Mouse (Mus musculus): ENCODE measurements around the gene Itpr2. TPM values are rescaled to one million over a fixed set of nuclear protein-coding genes. Genes with fewer than 3 reads are reported as not detected.

The Itpr2 gene
- polyA plus RNA-seq, 1 experiment from 2014 or later = 8.0 TPM

- Histone ChIP-seq H3K4me3 (no peak overlapping the region), H3K4me1 (no peaks in the 10 kb centered on the region), H3K27me3 (no peaks in the 10 kb centered on the region), H3K27ac (no peak overlapping the region), H3K9me3 (replicated peaks) (no peaks in the 10 kb centered on the region), H3K9ac (no peak overlapping the region), H3K36me3 (no peaks in the 10 kb centered on the region), H3K4me2 (replicated peaks) (no peak overlapping the region)
- ATAC-seq (ENCODE audit: low FRiP score) = no peak
- WGBS = 88% methylated on average over 7 of the region's 7 CpGs
Measured at GRCm38 (mm10) chr6:146431777-146432176, 70.2 kb downstream of the Itpr2 start.

GRCm38 (mm10) chr6:146429694-146430380 is 72.2 kb downstream of the Itpr2 start:
- H3K4me1 ChIP-seq = no peaks in the 10 kb centered on the region
- no peaks in the 10 kb centered on the region for H3K36me3 ChIP-seq
- no peak overlapping the region for H3K4me2 ChIP-seq (replicated peaks)
- no peak overlapping the region for H3K9ac ChIP-seq
- ATAC-seq (ENCODE audit: low FRiP score) = no peak
- H3K27me3 ChIP-seq = no peaks in the 10 kb centered on the region
- no peak overlapping the region for H3K4me3 ChIP-seq
- no peaks in the 10 kb centered on the region for H3K9me3 ChIP-seq (replicated peaks)
- 55% methylated on average over 9 of the region's 9 CpGs for WGBS
- H3K27ac ChIP-seq = no peak overlapping the region

GRCm38 (mm10) chr6:146424778-146425177 is 77.2 kb downstream of the Itpr2 start:
- Histone ChIP-seq H3K36me3 (no peaks in the 10 kb centered on the region), H3K9ac (no peak overlapping the region), H3K4me2 (replicated peaks) (no peak overlapping the region), H3K9me3 (replicated peaks) (no peaks in the 10 kb centered on the region), H3K4me3 (no peak overlapping the region), H3K4me1 (no peaks in the 10 kb centered on the region), H3K27ac (no peak overlapping the region), H3K27me3 (no peaks in the 10 kb centered on the region)
- no peak for ATAC-seq (ENCODE audit: low FRiP score)
- 84% methylated on average over 3 of the region's 3 CpGs for WGBS

DNA sequence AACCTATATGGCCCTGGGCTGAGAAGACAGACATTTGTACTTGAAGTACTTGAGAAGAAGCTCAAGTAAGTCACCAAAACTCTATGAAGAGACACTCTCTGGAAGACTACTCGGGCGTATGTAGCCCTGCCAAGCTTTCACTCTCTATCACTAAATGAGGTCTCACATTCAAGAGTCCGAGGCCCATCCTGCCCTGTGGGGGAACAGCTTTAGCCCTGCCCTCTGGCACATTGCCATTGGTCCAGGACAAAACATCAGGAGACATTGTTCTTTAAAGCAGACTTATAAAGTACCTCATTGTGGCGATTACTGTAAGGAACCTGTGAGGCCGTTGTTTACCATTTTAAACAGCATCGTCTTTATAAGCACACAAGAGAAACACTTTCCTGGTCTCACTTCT is 77.7 kb downstream of the Itpr2 start:
- Histone ChIP-seq H3K27me3 (no peaks in the 10 kb centered on the region), H3K4me3 (no peak overlapping the region), H3K4me2 (replicated peaks) (no peak overlapping the region), H3K36me3 (no peaks in the 10 kb centered on the region), H3K9ac (no peak overlapping the region), H3K9me3 (replicated peaks) (no peaks in the 10 kb centered on the region), H3K27ac (no peak overlapping the region), H3K4me1 (no peaks in the 10 kb centered on the region)
- 86% methylated on average over 6 of the region's 6 CpGs for WGBS
- no peak for ATAC-seq (ENCODE audit: low FRiP score)

DNA sequence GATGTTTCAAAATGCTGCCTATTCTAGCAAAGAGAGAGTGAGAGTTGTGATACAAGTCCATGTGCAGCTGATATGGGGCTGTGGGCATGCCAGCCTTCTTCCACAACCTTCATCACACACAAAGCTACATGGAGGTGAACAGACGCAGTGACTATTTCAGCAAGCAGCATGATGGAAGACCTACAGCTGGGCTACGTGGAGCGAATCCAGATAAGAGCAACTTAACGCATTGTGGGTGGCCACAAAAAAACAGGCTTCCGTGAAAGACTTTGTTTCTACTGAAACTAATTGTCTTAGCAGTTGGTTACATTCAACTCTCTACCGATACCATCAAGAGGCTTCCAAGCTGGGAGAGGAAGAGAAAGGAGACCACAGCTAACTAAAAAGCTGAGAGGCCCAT is 81.3 kb downstream of the Itpr2 start:
- Histone ChIP-seq H3K4me1 (no peaks in the 10 kb centered on the region), H3K27ac (no peak overlapping the region), H3K9me3 (replicated peaks) (no peaks in the 10 kb centered on the region), H3K27me3 (no peaks in the 10 kb centered on the region), H3K4me3 (no peak overlapping the region), H3K4me2 (replicated peaks) (no peak overlapping the region), H3K36me3 (no peaks in the 10 kb centered on the region), H3K9ac (no peak overlapping the region)
- ATAC-seq (ENCODE audit: low FRiP score) = no peak
- WGBS = 41% methylated on average over 6 of the region's 6 CpGs

DNA sequence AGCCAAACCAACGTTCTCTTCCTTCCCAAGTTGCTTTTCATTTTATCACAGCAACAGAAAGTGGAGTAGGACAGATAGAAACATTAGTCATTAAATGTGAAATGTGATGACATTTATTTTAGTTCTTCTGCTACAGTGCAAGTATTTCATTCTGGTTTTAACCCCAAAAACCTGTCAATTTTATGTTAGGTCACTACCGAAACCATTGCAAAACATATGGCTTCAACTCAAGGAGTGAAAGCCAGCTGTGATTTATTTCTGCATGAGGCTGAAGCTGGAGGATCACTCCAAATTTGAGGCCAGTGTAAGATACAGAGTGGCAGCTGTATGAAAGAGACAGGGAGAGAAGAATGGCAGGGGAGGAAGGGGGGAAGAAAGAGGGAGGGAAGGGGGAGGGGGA is 85.6 kb downstream of the Itpr2 start:
- Histone ChIP-seq H3K4me3 (no peak overlapping the region), H3K36me3 (no peaks in the 10 kb centered on the region), H3K27ac (no peak overlapping the region), H3K27me3 (no peaks in the 10 kb centered on the region), H3K9ac (no peak overlapping the region), H3K4me2 (replicated peaks) (no peak overlapping the region), H3K9me3 (replicated peaks) (no peaks in the 10 kb centered on the region), H3K4me1 (peaks cover 3% of the 10 kb centered on the region; the same call in 1 of the 2 replicates)
- 88% methylated on average over 2 of the region's 2 CpGs for WGBS
- ATAC-seq (ENCODE audit: low FRiP score) = no peak

DNA sequence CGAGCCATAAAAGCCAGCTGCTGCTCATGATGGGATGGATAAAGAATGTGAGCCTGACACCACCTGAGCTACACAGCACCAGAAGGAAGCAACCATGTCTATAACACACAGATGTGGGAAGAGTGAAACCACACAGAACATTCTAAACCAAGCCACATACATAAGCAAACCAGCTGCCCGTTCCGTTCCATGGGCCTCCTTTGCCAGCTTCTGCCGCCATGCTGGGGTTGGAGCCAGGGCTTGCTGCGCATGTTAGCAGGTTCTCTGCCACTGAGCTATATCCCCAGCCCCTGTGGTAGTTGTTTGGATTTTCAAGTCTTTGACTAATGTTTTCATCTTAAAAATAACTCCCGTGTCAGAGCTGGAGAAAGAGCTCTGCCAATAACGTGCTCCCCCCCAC is 87.9 kb downstream of the Itpr2 start:
- Histone ChIP-seq H3K27me3 (no peaks in the 10 kb centered on the region), H3K9ac (no peak overlapping the region), H3K9me3 (replicated peaks) (no peaks in the 10 kb centered on the region), H3K36me3 (no peaks in the 10 kb centered on the region), H3K27ac (no peak overlapping the region), H3K4me1 (peaks cover 9% of the 10 kb centered on the region; the same call in 1 of the 2 replicates), H3K4me2 (replicated peaks) (no peak overlapping the region), H3K4me3 (no peak overlapping the region)
- ATAC-seq (ENCODE audit: low FRiP score) = no peak
- 74% methylated on average over 7 of the region's 7 CpGs for WGBS

DNA sequence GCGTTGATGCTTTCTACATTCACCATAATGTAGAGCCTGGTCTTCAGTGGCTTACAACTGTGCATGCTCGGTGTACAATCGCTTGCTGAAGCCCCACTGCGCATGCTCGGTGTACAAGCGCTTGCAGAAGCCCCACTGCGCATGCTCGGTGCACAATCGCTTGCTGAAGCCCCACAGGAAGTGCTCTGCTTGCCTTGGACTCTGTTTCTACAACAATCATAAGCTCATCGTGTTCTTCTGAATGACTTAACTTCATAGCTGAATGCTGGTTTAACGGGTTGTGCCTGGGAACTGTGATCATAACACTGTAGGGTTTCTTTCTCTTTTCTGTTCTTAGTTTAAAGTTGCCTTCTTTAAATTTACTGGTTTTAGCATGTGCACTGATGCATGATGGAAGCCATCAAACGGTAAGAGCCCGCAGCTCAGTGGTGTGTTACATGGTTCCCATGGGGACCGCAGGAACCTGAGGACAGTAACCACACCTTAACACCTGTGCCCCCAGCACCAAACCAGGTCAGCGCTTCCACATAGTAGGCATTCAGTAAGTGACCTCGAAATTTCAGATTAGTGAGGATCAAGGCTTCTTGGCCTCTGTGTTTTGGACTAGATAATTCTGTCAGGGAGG is 90.5 kb downstream of the Itpr2 start:
- no peaks in the 10 kb centered on the region for H3K9me3 ChIP-seq (replicated peaks)
- no peak overlapping the region for H3K4me2 ChIP-seq (replicated peaks)
- H3K27me3 ChIP-seq = no peaks in the 10 kb centered on the region
- H3K4me3 ChIP-seq = no peak overlapping the region
- H3K9ac ChIP-seq = no peak overlapping the region
- H3K27ac ChIP-seq = no peak overlapping the region
- H3K36me3 ChIP-seq = no peaks in the 10 kb centered on the region
- 85% methylated on average over 16 of the region's 16 CpGs for WGBS
- peaks cover 9% of the 10 kb centered on the region; the same call in 1 of the 2 replicates for H3K4me1 ChIP-seq
- ATAC-seq (ENCODE audit: low FRiP score) = no peak

- no peak overlapping the region for H3K9ac ChIP-seq
- peaks cover 9% of the 10 kb centered on the region; the same call in 1 of the 2 replicates for H3K4me1 ChIP-seq
- H3K27ac ChIP-seq = no peak overlapping the region
- H3K4me2 ChIP-seq (replicated peaks) = peak overlapping the region; percentile 23; the same call in 1 of the 2 replicates
- no peaks in the 10 kb centered on the region for H3K27me3 ChIP-seq
- 74% methylated on average over 6 of the region's 6 CpGs for WGBS
- no peaks in the 10 kb centered on the region for H3K9me3 ChIP-seq (replicated peaks)
- no peak overlapping the region for H3K4me3 ChIP-seq
- no peaks in the 10 kb centered on the region for H3K36me3 ChIP-seq
- ATAC-seq (ENCODE audit: low FRiP score) = 0 out of 2 replicates have a peak, but pooled peaks have one; percentile 7
Measured at GRCm38 (mm10) chr6:146410427-146410810, 91.6 kb downstream of the Itpr2 start.

DNA sequence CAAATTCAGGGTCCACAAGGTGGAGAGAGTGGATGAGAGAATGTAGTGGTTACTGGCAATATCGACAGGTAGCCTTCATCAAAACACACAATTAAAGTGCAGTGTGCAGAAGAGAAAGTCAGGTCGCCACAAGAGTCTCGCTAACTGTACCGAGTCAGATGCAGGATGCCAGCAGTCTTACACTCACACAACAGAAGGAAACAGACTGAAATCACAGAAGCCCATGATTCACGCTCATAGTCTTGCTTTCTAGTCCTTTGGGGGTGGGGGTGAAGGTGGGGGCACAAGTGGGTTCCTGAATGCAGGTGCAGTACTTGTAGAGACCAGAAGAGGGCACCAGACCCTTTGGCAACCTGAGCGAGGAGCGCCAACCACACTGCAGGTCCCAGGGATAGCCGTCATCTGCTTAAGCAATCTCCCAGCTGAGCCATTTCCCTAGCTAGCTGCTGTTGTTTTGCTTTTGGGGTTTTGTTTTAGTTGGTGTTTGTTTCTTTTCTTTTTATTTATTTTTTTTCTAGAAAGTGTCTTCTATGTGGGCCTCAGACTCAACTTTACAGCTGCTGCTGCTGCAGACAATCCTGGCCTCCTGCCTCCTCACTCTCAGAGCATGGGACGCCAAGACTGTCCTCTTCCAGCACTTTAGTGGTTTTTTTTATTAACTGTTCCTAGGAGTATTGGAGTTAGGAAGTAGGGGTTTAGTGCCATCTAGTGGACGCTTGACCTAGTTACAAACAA is 92.2 kb downstream of the Itpr2 start:
- Histone ChIP-seq H3K36me3 (no peaks in the 10 kb centered on the region), H3K9ac (0 out of 2 replicates have a peak overlapping the region, but pooled peaks have one; percentile 28), H3K4me3 (no peak overlapping the region), H3K4me1 (peaks cover 9% of the 10 kb centered on the region; the same call in 1 of the 2 replicates), H3K9me3 (replicated peaks) (no peaks in the 10 kb centered on the region), H3K27me3 (no peaks in the 10 kb centered on the region), H3K27ac (0 out of 2 replicates have a peak overlapping the region, but pooled peaks have one; percentile 36), H3K4me2 (replicated peaks) (peak overlapping the region; percentile 23; the same call in 1 of the 2 replicates)
- peak; percentile 76 for ATAC-seq (ENCODE audit: low FRiP score)
- WGBS = 23% methylated on average over 10 of the region's 10 CpGs

- H3K27ac ChIP-seq = no peak overlapping the region
- no peak overlapping the region for H3K9ac ChIP-seq
- no peak overlapping the region for H3K4me3 ChIP-seq
- no peaks in the 10 kb centered on the region for H3K36me3 ChIP-seq
- no peak overlapping the region for H3K4me2 ChIP-seq (replicated peaks)
- 53% methylated on average over 6 of the region's 6 CpGs for WGBS
- no peak for ATAC-seq (ENCODE audit: low FRiP score)
- no peaks in the 10 kb centered on the region for H3K9me3 ChIP-seq (replicated peaks)
- H3K4me1 ChIP-seq = peaks cover 12% of the 10 kb centered on the region; the same call in 1 of the 2 replicates
- H3K27me3 ChIP-seq = no peaks in the 10 kb centered on the region
Measured at GRCm38 (mm10) chr6:146405380-146405779, 96.6 kb downstream of the Itpr2 start.

- Histone ChIP-seq H3K9me3 (replicated peaks) (no peaks in the 10 kb centered on the region), H3K4me1 (peaks cover 9% of the 10 kb centered on the region; the same call in 1 of the 2 replicates), H3K4me3 (no peak overlapping the region), H3K36me3 (no peaks in the 10 kb centered on the region), H3K27me3 (no peaks in the 10 kb centered on the region), H3K27ac (no peak overlapping the region), H3K9ac (no peak overlapping the region), H3K4me2 (replicated peaks) (no peak overlapping the region)
- ATAC-seq (ENCODE audit: low FRiP score) = no peak
- 80% methylated on average over 4 of the region's 4 CpGs for WGBS
Measured at GRCm38 (mm10) chr6:146404876-146405275, 97.1 kb downstream of the Itpr2 start.

All from hindbrain, embryonic 12.5 days (tissue).